22 mouse cellular contexts compared by ENCODE assay signal in genomic region chr9:58015856-58016255, GRCm38 (mm10). TPM values are rescaled to one million over a fixed set of nuclear protein-coding genes. Genes with fewer than 3 reads are reported as not detected.
"Had no signal": no experiment of that assay in that cellular context is flagged by ENCODE, and none has a peak within 500 bp of the region (broad histone marks: within the 10 kb centered on the region; RNA-seq: fewer than 3 reads in every experiment).

No protein-coding gene starts in this region.

- DNase-seq: left cerebral cortex, postnatal 4 days; liver; liver, embryonic 13.5 days; liver, postnatal 0 days; lung, adult 18-20 months; lung, adult 2 months; lung, embryonic 14.5 days; lung, postnatal 10 days; lung, postnatal 14 days; lung, postnatal 36 days; lung, postnatal 4 days; midbrain, embryonic 14.5 days had no signal

RNA-seq across cellular contexts. Expression of gene Cyp11a1, which starts 9.6 kb away (rescaled TPM):
- total RNA-seq: liver, adult 2 months; megakaryocyte-erythroid progenitor cell, adult 5-6 weeks had no signal
- polyA plus RNA-seq: liver, adult 2 months; liver, embryonic 11.5 days; macrophage; midbrain, embryonic 11.5 days; neural tube, embryonic 12.5 days had no signal

RNA-seq across cellular contexts. Expression of gene Stra6, which starts 47.7 kb away (rescaled TPM):
- total RNA-seq: liver, adult 2 months; megakaryocyte progenitor cell, adult 5-6 weeks; megakaryocyte, adult 5-6 weeks; megakaryocyte-erythroid progenitor cell, adult 5-6 weeks; monocyte, adult 5-6 weeks had no signal
- polyA plus RNA-seq: liver, adult 2 months; liver, embryonic 16.5 days; liver, postnatal 0 days; macrophage had no signal
